In the genomic region with DNA sequence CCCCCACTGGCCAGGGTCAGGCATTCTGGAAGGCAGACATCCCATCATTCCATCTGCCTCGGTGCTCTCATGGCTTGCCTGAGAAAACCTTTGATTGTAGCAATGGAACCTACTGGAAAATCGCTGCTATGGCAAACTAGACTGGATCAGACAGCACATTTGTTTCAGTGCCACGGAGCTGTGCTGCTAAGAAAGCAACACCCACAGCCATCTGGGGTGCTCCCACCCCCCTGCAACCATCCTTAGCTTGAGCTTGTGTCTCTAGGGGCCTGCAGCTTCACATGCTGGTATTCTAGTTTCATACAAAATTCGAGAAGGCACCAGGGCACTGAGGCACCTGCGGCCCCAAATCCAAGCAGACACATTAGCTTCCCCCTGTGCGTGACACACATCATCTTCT, we compare ENCODE assay signal across 23 mouse cellular contexts. TPM values are rescaled to one million over a fixed set of nuclear protein-coding genes. Genes with fewer than 3 reads are reported as not detected.
A peak's percentile ranks its signal among the peaks of the same experiment; 100 is the strongest.
DNase-seq lines count a peak whose midpoint lies in the region; ATAC-seq lines count a peak whose summit lies in the region.
"Had no signal": no experiment of that assay in that cellular context is flagged by ENCODE, and none has a peak within 500 bp of the region (broad histone marks: within the 10 kb centered on the region; RNA-seq: fewer than 3 reads in every experiment).

No protein-coding gene starts in this region.

- ATAC-seq in midbrain, embryonic 12.5 days (ENCODE audit: low FRiP score, low read depth): no peak
- ATAC-seq in midbrain, embryonic 13.5 days: no peak
- ATAC-seq: activated CD4-positive, CD25-positive, alpha-beta regulatory T cell, adult 4 months; forebrain, embryonic 16.5 days had no signal

- intact Hi-C loops in left cerebral cortex, postnatal 25 days (cut with DNase I): no loop called here

- no peak overlapping the region for H3K4me2 ChIP-seq in midbrain, embryonic 12.5 days (replicated peaks)
- H3K4me2 ChIP-seq in midbrain, embryonic 13.5 days (replicated peaks): no peak overlapping the region
- H3K4me2 ChIP-seq: limb, embryonic 12.5 days had no signal

- 78% methylated on average over 6 of the region's 6 CpGs for WGBS in midbrain, embryonic 12.5 days
- 79% methylated on average over 6 of the region's 6 CpGs for WGBS in midbrain, embryonic 13.5 days

- peak; percentile 79 to 81 for DNase-seq in layer of hippocampus, adult 8-10 months (ENCODE audit: low spot score in 2 of 2)
- peak; percentile 58 to 93 for DNase-seq in left cerebral cortex, postnatal 25 days (ENCODE audit: low spot score in 2 of 2)
- DNase-seq in telencephalon, adult 2 months (ENCODE audit: low read depth, low spot score): peak; percentile 88
- DNase-seq in thymus, postnatal 0 days (ENCODE audit: low spot score): no peak
- no peak for DNase-seq in kidney, postnatal 4 days
- DNase-seq in retina, embryonic 14.5 days (ENCODE audit: low spot score): no peak
- DNase-seq: adrenal gland, postnatal 36 days; cerebellum, adult 8-10 months; gastrocnemius, postnatal 14 days; heart, adult 2 months; kidney, adult 8-10 months; kidney, postnatal 25 days; thymus, adult 2 months had no signal

- H3K9me3 ChIP-seq in midbrain, embryonic 12.5 days: no peaks in the 10 kb centered on the region
- no peaks in the 10 kb centered on the region for H3K9me3 ChIP-seq in midbrain, embryonic 13.5 days
- H3K9me3 ChIP-seq: limb, embryonic 12.5 days had no signal

- no peaks in the 10 kb centered on the region for H3K36me3 ChIP-seq in midbrain, embryonic 12.5 days
- no peaks in the 10 kb centered on the region for H3K36me3 ChIP-seq in midbrain, embryonic 13.5 days
- H3K36me3 ChIP-seq: limb, embryonic 12.5 days had no signal

- H3K4me3 ChIP-seq in midbrain, embryonic 12.5 days: no peak overlapping the region
- H3K4me3 ChIP-seq in midbrain, embryonic 13.5 days (replicated peaks): no peak overlapping the region
- H3K4me3 ChIP-seq: erythroblast, embryonic 14.5 days; heart, adult 2 months; limb, embryonic 12.5 days had no signal

- no peaks in the 10 kb centered on the region for H3K27me3 ChIP-seq in midbrain, embryonic 12.5 days
- H3K27me3 ChIP-seq in midbrain, embryonic 13.5 days: no peaks in the 10 kb centered on the region
- H3K27me3 ChIP-seq: limb, embryonic 12.5 days had no signal

- H3K9ac ChIP-seq in midbrain, embryonic 12.5 days (replicated peaks): no peak overlapping the region
- H3K9ac ChIP-seq in midbrain, embryonic 13.5 days (replicated peaks): no peak overlapping the region
- H3K9ac ChIP-seq: limb, embryonic 12.5 days; liver, embryonic 14.5 days had no signal

- peak overlapping the region; percentile 2; the same call in 1 of the 2 replicates for H3K27ac ChIP-seq in midbrain, embryonic 12.5 days (replicated peaks)
- no peak overlapping the region for H3K27ac ChIP-seq in midbrain, embryonic 13.5 days
- H3K27ac ChIP-seq: heart, adult 2 months; limb, embryonic 12.5 days; liver, embryonic 14.5 days had no signal

- no peaks in the 10 kb centered on the region for H3K4me1 ChIP-seq in midbrain, embryonic 12.5 days
- 0 out of 2 replicates have a peak, but pooled peaks cover 3% of the 10 kb centered on the region for H3K4me1 ChIP-seq in midbrain, embryonic 13.5 days (replicated peaks)
- H3K4me1 ChIP-seq: limb, embryonic 12.5 days had no signal

RNA-seq across cellular contexts. Expression of gene Lgi1, which starts 27.1 kb away (rescaled TPM):
- 3.6 and 4.1 TPM in 2 replicates for polyA plus RNA-seq in midbrain, embryonic 12.5 days (2016; fragmentation: Nextera tagmentation; extraction: Ambion mirVana)
- 8.8 and 10.0 TPM in 2 replicates for polyA plus RNA-seq in midbrain, embryonic 13.5 days (2015; fragmentation: Nextera tagmentation; extraction: Ambion mirVana)
- total RNA-seq in layer of hippocampus, adult 8-10 months (2022): 100 to 1,000 TPM; 159 to 183 (median 172) TPM
- 100 to 1,000 TPM; 141 to 144 TPM for total RNA-seq in left cerebral cortex, postnatal 25 days (2021)
- 0.14 TPM in 1 of 2 replicates, not detected in the other for polyA plus RNA-seq in thymus, postnatal 0 days (2015; fragmentation: Nextera tagmentation; extraction: Ambion mirVana)
- total RNA-seq: common myeloid progenitor, adult 5-6 weeks; megakaryocyte, adult 5-6 weeks had no signal
- polyA plus RNA-seq: activated CD4-positive, CD25-positive, alpha-beta regulatory T cell, adult 4 months; C2C12; erythroblast, embryonic 14.5 days had no signal

Comparison
In these comparisons a context has a peak if more than half of its experiments do, and no peak if none do; other contexts are left out.
1. DNase-seq: peak in layer of hippocampus, adult 8-10 months (2 of 2), left cerebral cortex, postnatal 25 days (2 of 2) and telencephalon, adult 2 months (single experiment); none in thymus, postnatal 0 days (single experiment), kidney, postnatal 4 days (0 of 2) and retina, embryonic 14.5 days (single experiment).